Mouse (Mus musculus) embryo, embryonic 11 days (tissue): ENCODE measurements around the gene Rasgrp3.
"Not testable (repeated sequence)": the region's sequence is repeated elsewhere in the genome, so short reads cannot be mapped to it uniquely, and the experiment has no call there.

Experiments used
- DNase-seq: peaks from one replicate; pipeline ENCODE4 v3.0.0-alpha.2; 2015

Gene Rasgrp3

GRCm38 (mm10) chr17:75435599-75435998 is at the start of gene Rasgrp3:
Gene Rasgrp3, plus strand, starts transcription at chr17:75435896.
- DNase-seq: peak; percentile 12

DNA sequence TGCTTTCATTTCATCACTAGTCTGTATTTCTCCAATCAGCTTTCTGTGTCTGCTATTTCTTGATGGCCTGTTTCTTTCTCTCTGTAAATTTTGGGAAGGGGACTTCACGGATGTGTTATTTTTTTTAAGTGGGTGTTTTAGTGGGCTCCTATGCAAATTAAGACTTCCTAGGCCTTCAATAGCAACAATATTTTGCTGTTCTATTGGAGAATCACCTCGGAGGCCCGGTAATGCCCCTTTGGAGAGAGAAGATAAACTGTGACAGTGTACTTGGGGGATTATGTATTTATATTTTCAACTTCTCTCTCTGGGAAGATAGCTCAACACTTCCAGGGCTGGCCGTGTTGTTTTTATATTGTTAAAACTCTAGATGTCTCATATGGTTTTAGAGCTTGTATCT is 47.3 kb upstream of the Rasgrp3 start:
- no peak for DNase-seq

- no peak for DNase-seq
Measured at GRCm38 (mm10) chr17:75390142-75390541, 45.6 kb upstream of the Rasgrp3 start.

GRCm38 (mm10) chr17:75391429-75392192 is 44.1 kb upstream of the Rasgrp3 start:
- DNase-seq: no peak

DNA sequence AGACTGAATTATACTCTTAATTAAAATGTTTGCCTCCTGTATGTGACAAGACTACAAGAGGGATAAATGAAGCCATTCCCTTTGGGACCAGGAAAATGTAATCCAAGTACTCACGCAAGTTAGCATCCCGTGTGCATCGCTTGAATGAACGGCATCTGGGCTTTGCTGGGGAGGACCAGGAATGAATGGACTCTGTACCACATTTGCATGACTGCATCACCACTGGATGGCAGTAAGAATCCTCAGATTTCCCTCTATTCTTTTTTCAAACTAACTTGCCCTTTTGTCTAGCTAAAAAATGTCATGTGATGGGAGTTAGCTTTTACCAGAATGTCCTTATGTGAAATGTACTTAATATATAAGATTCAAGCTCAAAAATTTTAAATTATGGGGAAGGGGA is 29.3 kb upstream of the Rasgrp3 start:
- DNase-seq: peak; percentile 13

GRCm38 (mm10) chr17:75416861-75417260 is 18.8 kb upstream of the Rasgrp3 start:
- DNase-seq: no peak

DNA sequence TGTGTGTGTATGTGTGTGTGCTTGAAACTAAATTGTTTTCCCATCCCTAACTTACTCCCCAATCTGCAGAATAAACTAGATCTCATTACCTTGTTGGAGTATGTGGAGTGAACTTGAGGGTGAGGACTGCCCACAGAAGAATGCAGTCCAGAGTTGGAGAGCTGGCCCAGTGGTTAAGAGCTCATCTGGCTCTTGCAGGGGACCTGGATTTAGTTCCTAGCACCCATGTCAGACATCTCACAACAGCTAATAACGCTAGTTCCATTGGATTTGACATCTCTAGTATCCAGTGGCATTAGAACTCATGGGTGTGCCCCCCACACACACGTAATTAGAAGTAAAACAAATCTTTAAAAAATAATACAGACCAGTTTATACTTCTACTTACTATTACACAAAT is 1.5 kb upstream of the Rasgrp3 start:
- no peak for DNase-seq

DNA sequence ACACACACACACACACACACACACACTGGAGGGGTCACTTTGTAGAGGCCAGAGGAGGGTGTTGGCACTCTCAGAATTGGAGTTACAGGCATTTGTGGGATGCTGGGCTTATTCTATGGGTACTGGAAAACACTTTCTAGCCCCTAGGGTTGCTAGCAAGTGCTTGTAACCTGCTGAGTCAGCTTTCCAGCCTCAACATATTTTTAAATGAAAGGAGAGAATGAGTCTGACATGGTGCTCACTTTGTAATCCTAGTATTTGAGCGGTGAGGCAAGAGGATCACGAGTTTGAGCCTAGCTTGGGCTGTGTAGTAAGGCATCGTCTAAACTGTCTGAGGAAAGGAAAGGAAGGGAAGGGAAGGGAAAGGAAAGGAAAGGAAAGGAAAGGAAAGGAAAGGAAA is 825 bp upstream of the Rasgrp3 start:
- no peak for DNase-seq

DNA sequence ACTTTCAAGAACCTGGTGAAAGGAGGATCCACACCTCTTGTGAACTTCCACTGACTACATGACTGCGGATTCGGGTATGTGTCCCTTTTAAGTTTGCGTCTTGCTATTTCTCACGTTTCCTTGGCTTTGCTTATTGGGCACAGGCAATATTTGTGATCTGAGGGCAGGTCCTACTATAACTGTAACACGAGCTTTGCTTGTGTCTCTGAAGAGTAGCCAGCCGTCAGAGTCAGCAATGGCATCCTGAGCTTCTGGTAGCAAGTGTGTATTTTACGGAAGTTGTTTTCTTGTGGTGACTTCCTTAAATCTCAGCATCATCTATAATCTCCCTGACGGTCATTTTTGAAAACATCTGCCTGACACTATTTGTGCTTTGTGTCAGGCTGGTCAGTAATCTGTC is 399 bp downstream of the Rasgrp3 start:
- no peak for DNase-seq

GRCm38 (mm10) chr17:75436819-75437218 is 1.1 kb downstream of the Rasgrp3 start:
- no peak for DNase-seq

- DNase-seq: no peak
Measured at GRCm38 (mm10) chr17:75437239-75437750, 1.6 kb downstream of the Rasgrp3 start.

DNA sequence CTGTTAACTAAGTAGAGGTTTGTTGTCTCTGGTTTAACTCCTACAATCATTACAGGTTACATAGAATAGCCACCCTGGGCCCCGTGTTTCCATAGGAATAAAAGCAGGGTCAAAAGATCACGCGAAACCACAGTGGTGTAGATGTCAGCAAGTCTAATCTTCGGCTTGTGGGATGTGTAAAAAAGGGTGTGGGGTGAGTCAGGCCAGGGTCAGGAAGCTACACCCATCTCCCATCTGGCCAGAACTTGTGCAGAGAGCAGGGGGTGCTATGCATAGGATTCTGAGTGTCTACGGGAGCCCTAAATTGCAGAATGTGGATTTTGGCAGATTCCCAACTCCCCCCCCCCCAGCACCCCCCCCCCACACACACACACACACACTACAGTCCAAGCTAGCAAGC is 2.5 kb downstream of the Rasgrp3 start:
- no peak for DNase-seq

DNA sequence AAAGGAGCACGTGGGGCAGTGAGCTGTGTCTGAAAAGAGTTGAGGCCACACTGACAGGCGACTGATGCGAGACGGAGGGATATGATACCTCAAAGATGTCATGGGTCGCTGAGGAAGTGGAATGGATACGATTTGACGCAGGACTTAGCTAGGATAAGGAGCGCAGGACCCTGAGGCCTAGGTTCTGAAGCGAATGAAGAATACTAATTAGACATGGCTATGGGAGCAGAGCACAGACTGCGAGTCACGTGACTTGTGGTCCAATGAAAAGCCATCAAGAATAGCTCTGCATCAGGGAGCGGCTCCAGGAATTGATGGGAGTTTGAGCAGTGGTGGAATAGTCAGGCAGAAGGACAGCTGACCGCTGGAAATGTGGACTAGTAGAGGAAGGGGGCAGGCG is 3.4 kb downstream of the Rasgrp3 start:
- peak; percentile 12 for DNase-seq

GRCm38 (mm10) chr17:75440619-75441018 is 4.9 kb downstream of the Rasgrp3 start:
- peak; percentile 27 for DNase-seq

DNA sequence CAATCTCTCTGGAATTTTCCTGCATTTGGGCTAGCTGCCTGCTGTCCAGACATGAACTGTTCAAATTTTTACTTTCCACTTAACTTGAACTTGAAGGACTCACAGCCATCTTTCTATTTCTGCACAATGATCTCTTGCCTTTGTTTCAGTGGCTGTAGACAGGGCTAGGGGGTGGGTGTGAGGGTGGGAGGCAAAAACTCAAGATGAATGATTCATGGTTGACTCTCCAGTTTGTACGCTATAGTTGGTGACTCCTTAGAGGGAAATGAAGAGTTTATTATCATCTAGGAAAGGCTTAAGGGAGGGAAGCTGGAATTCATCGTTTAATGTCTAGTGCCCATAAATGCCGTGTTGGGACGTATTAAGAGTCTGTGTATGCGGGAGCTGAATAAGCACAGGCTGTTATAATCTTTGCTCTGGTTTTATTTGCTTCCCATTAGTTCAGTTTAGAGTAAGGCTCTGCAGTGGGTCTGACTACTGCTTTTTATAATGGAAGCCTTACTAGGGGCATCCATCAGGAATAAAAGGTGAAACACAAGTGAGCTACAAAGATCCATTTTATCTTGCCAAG is 5.6 kb downstream of the Rasgrp3 start:
- DNase-seq: no peak

DNA sequence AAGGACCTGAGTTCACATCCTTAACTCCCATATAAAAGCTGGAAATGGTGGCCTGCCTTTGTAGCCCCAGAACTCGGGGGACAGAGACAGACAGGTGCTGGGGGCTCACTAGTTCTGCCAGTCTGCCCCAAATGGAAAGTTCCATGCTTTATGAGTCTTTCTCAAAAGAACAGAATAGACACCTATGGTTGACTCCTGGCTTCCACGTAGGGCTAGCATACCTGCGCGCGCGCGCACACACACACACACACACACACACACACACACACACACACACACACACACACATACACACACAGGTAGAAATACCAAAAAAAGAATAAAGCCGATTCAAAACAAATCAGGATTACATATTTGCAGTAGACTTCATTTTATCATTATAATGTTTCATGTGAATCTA is 6.7 kb downstream of the Rasgrp3 start:
- DNase-seq: no peak

DNA sequence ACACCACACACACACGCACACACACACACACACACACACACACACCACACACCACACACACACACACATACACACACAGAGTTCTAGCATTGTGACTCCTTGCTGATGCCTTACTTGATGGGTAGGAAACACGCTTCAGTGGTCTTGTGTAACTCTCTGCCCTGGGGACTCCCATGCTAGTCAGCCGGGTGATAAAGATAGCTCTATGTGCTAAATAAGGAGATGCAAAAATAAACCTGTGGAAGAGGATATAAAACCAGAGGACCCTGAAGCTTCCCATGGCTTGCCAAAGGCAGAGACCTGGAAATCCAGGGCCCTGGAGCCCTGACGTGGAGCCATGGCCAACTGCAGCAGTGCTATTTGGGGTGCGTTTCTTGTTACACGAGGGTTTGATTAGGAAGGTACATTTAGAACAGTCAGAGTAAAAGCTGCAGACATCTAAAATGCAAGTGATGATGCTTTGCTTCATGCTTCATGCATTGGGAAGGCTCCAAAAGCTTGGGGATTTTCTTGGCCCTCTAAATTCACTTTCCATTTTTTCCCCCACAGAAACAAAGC is 7.4 kb downstream of the Rasgrp3 start:
- no peak for DNase-seq

GRCm38 (mm10) chr17:75448257-75448656 is 12.6 kb downstream of the Rasgrp3 start:
- no peak for DNase-seq

DNA sequence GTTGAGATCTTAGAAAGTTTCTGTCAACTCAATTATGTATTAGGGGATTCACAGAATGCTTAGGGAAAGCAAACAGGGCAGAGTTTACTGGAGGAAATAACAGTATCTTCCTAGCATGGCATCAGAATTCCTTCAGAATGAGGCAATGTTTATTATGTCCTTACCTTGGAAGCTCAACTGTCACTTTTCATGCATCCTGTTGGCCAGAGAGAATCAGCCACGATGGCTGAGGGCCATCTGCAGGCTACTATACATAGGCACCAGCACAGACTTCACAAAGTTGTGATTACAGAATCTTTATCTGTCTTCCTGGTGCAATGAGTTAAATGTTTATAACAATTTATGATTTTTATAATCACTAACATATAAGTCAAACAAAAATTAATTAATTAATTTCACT is 13.3 kb downstream of the Rasgrp3 start:
- no peak for DNase-seq

- DNase-seq: no peak
Measured at GRCm38 (mm10) chr17:75452313-75452712, 16.6 kb downstream of the Rasgrp3 start.

DNA sequence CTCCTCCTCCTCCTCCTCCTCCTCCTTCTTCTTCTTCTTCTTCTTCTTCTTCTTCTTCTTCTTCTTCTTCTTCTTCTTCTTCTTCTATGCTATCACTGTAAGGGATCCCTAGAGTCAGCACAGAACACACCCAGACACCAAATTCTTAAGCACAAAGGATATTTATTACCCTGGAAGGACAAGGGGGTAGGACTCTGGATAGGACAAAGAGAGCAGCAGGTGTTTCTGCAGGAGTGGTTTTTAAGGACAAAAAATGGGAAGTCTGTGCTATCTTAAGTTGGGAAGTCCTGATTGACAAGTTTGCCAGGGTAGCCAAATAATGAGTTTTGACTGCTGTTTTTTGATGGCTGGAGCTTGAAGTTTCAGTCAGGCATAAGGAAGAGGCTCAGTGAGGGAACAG is 17.9 kb downstream of the Rasgrp3 start:
- no peak for DNase-seq

DNA sequence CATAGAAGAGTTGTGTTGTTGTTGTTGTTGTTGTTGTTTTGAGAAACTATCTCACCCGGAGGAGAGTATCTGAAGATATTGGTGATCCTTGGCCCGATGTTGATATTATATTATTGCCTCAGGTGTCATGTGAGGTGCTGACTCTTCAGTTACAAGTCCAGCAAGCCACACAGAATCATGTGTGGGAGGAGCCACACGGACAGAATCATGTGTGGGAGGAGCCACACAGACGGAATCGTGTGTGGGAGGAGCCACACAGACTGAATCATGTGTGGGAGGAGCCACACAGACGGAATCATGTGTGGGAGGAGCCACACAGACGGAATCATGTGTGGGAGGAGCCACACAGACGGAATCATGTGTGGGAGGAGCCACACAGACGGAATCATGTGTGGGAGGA is 20.4 kb downstream of the Rasgrp3 start:
- not testable (repeated sequence) for DNase-seq

DNA sequence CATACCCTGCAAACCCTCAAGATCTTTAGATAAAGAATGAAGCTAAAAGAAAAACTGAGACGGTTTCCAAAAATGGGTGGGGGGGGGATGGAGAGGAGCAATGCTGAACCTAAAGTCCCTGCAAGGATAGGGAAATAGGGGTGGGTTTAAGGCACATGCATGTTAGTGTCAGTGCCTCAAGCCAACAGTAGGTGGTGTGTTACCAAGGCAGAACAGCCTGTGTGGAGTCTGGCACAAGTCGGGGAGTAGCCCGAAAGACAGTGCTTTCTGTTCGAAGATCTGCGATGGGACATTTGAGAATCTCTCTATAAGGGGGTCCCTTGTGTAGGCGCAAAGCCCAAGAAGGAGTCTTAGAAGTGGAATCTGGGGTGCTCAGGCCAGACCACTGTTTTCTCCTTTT is 24.9 kb downstream of the Rasgrp3 start:
- no peak for DNase-seq

GRCm38 (mm10) chr17:75461771-75462170 is 26.1 kb downstream of the Rasgrp3 start:
- no peak for DNase-seq
